Mouse (Mus musculus) heart, adult 2 months (tissue): ENCODE measurements at regions not wholly inside any gene's neighbourhood (a gene's known extent, or its start where the extent isn't known, plus 50 kb on each side); places are given as distances from the start of the nearest gene placed in this dataset.

Source experiments
- CTCF ChIP-seq: fragments of 200-600 bp; IDR thresholded peaks from 2 replicates; pipeline ENCODE4 v1.8.1; 2022; ENCODE audit warnings: antibody characterized with exemption, mild to moderate bottlenecking, moderate library complexity
- EP300 ChIP-seq: fragments of 200-500 bp; IDR thresholded peaks from 2 replicates; pipeline ENCODE4 v1.6.1; 2011; ENCODE audit warnings: low read depth, low read length, control low read depth; ENCODE audit not compliant: insufficient read depth

GRCm38 (mm10) chr1:157707256-157707655 is 200.7 kb downstream of the Sec16b start:
- TF ChIP-seq CTCF (no peak), EP300 (no peak)
